ENCODE assay signal across 9 mouse cellular contexts in genomic region chr5:137574470-137574901, GRCm38 (mm10). TPM values are rescaled to one million over a fixed set of nuclear protein-coding genes. Genes with fewer than 3 reads are reported as not detected.
DNase-seq lines count a peak whose midpoint lies in the region; ATAC-seq and TF ChIP-seq lines count a peak whose summit lies in the region.
"Had no signal": no experiment of that assay in that cellular context is flagged by ENCODE, and none has a peak within 500 bp of the region (broad histone marks: within the 10 kb centered on the region; RNA-seq: fewer than 3 reads in every experiment).

No protein-coding gene starts in this region.

- TF ChIP-seq POLR2A in olfactory bulb, adult 2 months (IDR thresholded peaks at IDR 0.05; ENCODE audit: insufficient read depth, low read depth, low read length) = no peak

- no peaks in the 10 kb centered on the region for H3K9me3 ChIP-seq in embryonic facial prominence, embryonic 10.5 days
- no peaks in the 10 kb centered on the region for H3K9me3 ChIP-seq in heart, embryonic 15.5 days (replicated peaks)
- no peaks in the 10 kb centered on the region for H3K9me3 ChIP-seq in liver, embryonic 16.5 days (replicated peaks; ENCODE audit: control insufficient read depth, low read length)

- peak overlapping the region; percentile 50 for H3K4me3 ChIP-seq in embryonic facial prominence, embryonic 10.5 days
- peak overlapping the region; percentile 24 for H3K4me3 ChIP-seq in heart, embryonic 15.5 days
- no peak overlapping the region for H3K4me3 ChIP-seq in liver, embryonic 16.5 days (ENCODE audit: low read depth, low read length)
- H3K4me3 ChIP-seq in olfactory bulb, adult 2 months (ENCODE audit: insufficient read depth, low read depth, low read length) = peak overlapping the region; percentile 30

- no peak for ATAC-seq in heart, embryonic 15.5 days (replicated peaks; ENCODE audit: insufficient number of reproducible peaks, insufficient read depth, low FRiP score, low read depth)
- no peak for ATAC-seq in liver, embryonic 16.5 days (ENCODE audit: low read depth)
- ATAC-seq in megakaryocyte, adult 5-6 weeks (ENCODE audit: poor library complexity, severe bottlenecking) = no peak

- intact Hi-C loops in heart, postnatal 25 days (cut with DNase I) = no loop called here

- H3K4me2 ChIP-seq in heart, embryonic 15.5 days = peak overlapping the region; percentile 61
- H3K4me2 ChIP-seq in liver, embryonic 16.5 days (ENCODE audit: low read depth, low read length) = peak overlapping the region; percentile 14; the same call in 1 of the 2 replicates

- no peaks in the 10 kb centered on the region for H3K36me3 ChIP-seq in embryonic facial prominence, embryonic 10.5 days (replicated peaks)
- no peaks in the 10 kb centered on the region for H3K36me3 ChIP-seq in heart, embryonic 15.5 days
- H3K36me3 ChIP-seq in liver, embryonic 16.5 days (ENCODE audit: control insufficient read depth, insufficient read depth) = peaks cover 28% of the 10 kb centered on the region

- peak; percentile 94 for DNase-seq in heart, adult 11 months
- no peak for DNase-seq in heart, postnatal 25 days (ENCODE audit: low spot score)
- DNase-seq in embryonic facial prominence, embryonic 10.5 days (ENCODE audit: low spot score) = peak; percentile 57
- DNase-seq in layer of hippocampus, adult 18-20 months (ENCODE audit: low spot score in 2 of 2) = peak; percentile 51 to 57

- H3K27me3 ChIP-seq in embryonic facial prominence, embryonic 10.5 days (replicated peaks; ENCODE audit: low read depth, poor library complexity, severe bottlenecking) = peaks cover 36% of the 10 kb centered on the region
- H3K27me3 ChIP-seq in heart, embryonic 15.5 days = peaks cover 14% of the 10 kb centered on the region; the same call in 1 of the 2 replicates
- no peaks in the 10 kb centered on the region for H3K27me3 ChIP-seq in liver, embryonic 16.5 days (ENCODE audit: control insufficient read depth, insufficient read depth, low read depth, low read length)

- H3K9ac ChIP-seq in heart, embryonic 15.5 days = no peak overlapping the region
- no peak overlapping the region for H3K9ac ChIP-seq in liver, embryonic 16.5 days (ENCODE audit: low read depth, low read length)

- no peak for TF ChIP-seq CTCF in olfactory bulb, adult 2 months (IDR thresholded peaks at IDR 0.05; ENCODE audit: insufficient read depth, low read depth, low read length)

- peaks cover 13% of the 10 kb centered on the region for H3K4me1 ChIP-seq in embryonic facial prominence, embryonic 10.5 days
- peaks cover 9% of the 10 kb centered on the region; the same call in 1 of the 2 replicates for H3K4me1 ChIP-seq in heart, embryonic 15.5 days (replicated peaks)
- H3K4me1 ChIP-seq in liver, embryonic 16.5 days (ENCODE audit: control insufficient read depth, low read depth, low read length) = peaks cover 26% of the 10 kb centered on the region
- H3K4me1 ChIP-seq in olfactory bulb, adult 2 months (ENCODE audit: control insufficient read depth, insufficient read depth, low read length) = peaks cover 7% of the 10 kb centered on the region; the same call in 1 of the 2 replicates

- WGBS in embryonic facial prominence, embryonic 10.5 days = 7% methylated on average over 27 of the region's 27 CpGs
- WGBS in heart, embryonic 15.5 days = 11% methylated on average over 27 of the region's 27 CpGs
- 54% methylated on average over 27 of the region's 27 CpGs for WGBS in liver, embryonic 16.5 days (ENCODE audit: insufficient replicate concordance)
- 9% methylated on average over 27 of the region's 27 CpGs for WGBS in olfactory bulb, adult 2 months

- H3K27ac ChIP-seq in embryonic facial prominence, embryonic 10.5 days (replicated peaks) = peak overlapping the region; percentile 63; the same call in 1 of the 2 replicates
- H3K27ac ChIP-seq in heart, embryonic 15.5 days = no peak overlapping the region
- H3K27ac ChIP-seq in liver, embryonic 16.5 days (ENCODE audit: low read length) = no peak overlapping the region
- no peak overlapping the region for H3K27ac ChIP-seq in olfactory bulb, adult 2 months (ENCODE audit: insufficient read depth, low read depth, low read length)

RNA-seq across cellular contexts. Expression of gene Tfr2, which starts 4.8 kb away (rescaled TPM):
- under 1 TPM in 1 of 2 experiments, not detected in 1; 0.08 TPM for total RNA-seq in heart, postnatal 25 days (2021)
- 1.7 and 2.2 TPM in 2 replicates for polyA plus RNA-seq in embryonic facial prominence, embryonic 10.5 days (2016; fragmentation: Nextera tagmentation; extraction: Ambion mirVana)
- polyA plus RNA-seq in heart, embryonic 15.5 days (2015; fragmentation: Nextera tagmentation; extraction: Ambion mirVana) = 0.31 and 1.3 TPM in 2 replicates
- total RNA-seq in layer of hippocampus, adult 18-20 months (2021) = 10 to 100 TPM; 14.6 to 15.2 TPM
- polyA plus RNA-seq in liver, embryonic 16.5 days (2015; fragmentation: Nextera tagmentation; extraction: Ambion mirVana) = 60.5 and 62.5 TPM in 2 replicates
- not detected in 2 replicates for polyA plus RNA-seq in olfactory bulb, adult 2 months (2012; ENCODE audit: insufficient read depth, insufficient read length, low replicate concordance, missing spikeins)
- total RNA-seq in megakaryocyte, adult 5-6 weeks (2015) = 0.89 and 1.0 TPM in 2 replicates
- total RNA-seq in megakaryocyte, adult 5-6 weeks (2017) = 1.3 and 2.5 TPM in 2 replicates

RNA-seq across cellular contexts. Expression of gene Actl6b, which starts 21.2 kb away (rescaled TPM):
- total RNA-seq in heart, postnatal 25 days (2021) = not detected
- polyA plus RNA-seq in embryonic facial prominence, embryonic 10.5 days (2016; fragmentation: Nextera tagmentation; extraction: Ambion mirVana) = 4.5 and 5.4 TPM in 2 replicates
- 0.13 and 2.1 TPM in 2 replicates for polyA plus RNA-seq in heart, embryonic 15.5 days (2015; fragmentation: Nextera tagmentation; extraction: Ambion mirVana)
- 100 to 1,000 TPM; 118 to 136 TPM for total RNA-seq in layer of hippocampus, adult 18-20 months (2021)
- polyA plus RNA-seq in liver, embryonic 16.5 days (2015; fragmentation: Nextera tagmentation; extraction: Ambion mirVana) = 0.05 TPM in 1 of 2 replicates, not detected in the other
- not detected in 2 replicates for polyA plus RNA-seq in olfactory bulb, adult 2 months (2012; ENCODE audit: insufficient read depth, insufficient read length, low replicate concordance, missing spikeins)
- not detected in 2 replicates for total RNA-seq in megakaryocyte, adult 5-6 weeks (2015)
- total RNA-seq in megakaryocyte, adult 5-6 weeks (2017) = not detected in 2 replicates
- polyA plus RNA-seq: C2C12 had no signal

RNA-seq across cellular contexts. Expression of gene Mospd3, which starts 26.4 kb away (rescaled TPM):
- total RNA-seq in heart, postnatal 25 days (2021) = 10 to 100 TPM; 16.2 to 17.5 TPM
- 15.9 and 17.2 TPM in 2 replicates for polyA plus RNA-seq in embryonic facial prominence, embryonic 10.5 days (2016; fragmentation: Nextera tagmentation; extraction: Ambion mirVana)
- polyA plus RNA-seq in heart, embryonic 15.5 days (2015; fragmentation: Nextera tagmentation; extraction: Ambion mirVana) = 17.1 and 26.5 TPM in 2 replicates
- total RNA-seq in layer of hippocampus, adult 18-20 months (2021) = 10 to 100 TPM; 20.9 to 25.2 TPM
- 21.3 and 23.1 TPM in 2 replicates for polyA plus RNA-seq in liver, embryonic 16.5 days (2015; fragmentation: Nextera tagmentation; extraction: Ambion mirVana)
- polyA plus RNA-seq in olfactory bulb, adult 2 months (2012; ENCODE audit: insufficient read depth, insufficient read length, low replicate concordance, missing spikeins) = not detected in 2 replicates
- total RNA-seq in megakaryocyte, adult 5-6 weeks (2015) = 60.5 and 64.2 TPM in 2 replicates
- total RNA-seq in megakaryocyte, adult 5-6 weeks (2017) = 6.4 and 10.6 TPM in 2 replicates

RNA-seq across cellular contexts. Expression of gene Pcolce, which starts 39.1 kb away (rescaled TPM):
- 10 to 100 TPM; 66.9 to 71.3 TPM for total RNA-seq in heart, postnatal 25 days (2021)
- polyA plus RNA-seq in embryonic facial prominence, embryonic 10.5 days (2016; fragmentation: Nextera tagmentation; extraction: Ambion mirVana) = 122 and 128 TPM in 2 replicates
- polyA plus RNA-seq in heart, embryonic 15.5 days (2015; fragmentation: Nextera tagmentation; extraction: Ambion mirVana) = 117 and 129 TPM in 2 replicates
- total RNA-seq in layer of hippocampus, adult 18-20 months (2021) = 1 to 10 TPM; 6.1 to 7.5 TPM
- 15.0 and 21.5 TPM in 2 replicates for polyA plus RNA-seq in liver, embryonic 16.5 days (2015; fragmentation: Nextera tagmentation; extraction: Ambion mirVana)
- not detected in 2 replicates for polyA plus RNA-seq in olfactory bulb, adult 2 months (2012; ENCODE audit: insufficient read depth, insufficient read length, low replicate concordance, missing spikeins)
- 0.40 and 1.0 TPM in 2 replicates for total RNA-seq in megakaryocyte, adult 5-6 weeks (2015)
- total RNA-seq in megakaryocyte, adult 5-6 weeks (2017) = 0.51 TPM in 1 of 2 replicates, not detected in the other

RNA-seq across cellular contexts. Expression of gene Gnb2, which starts 41.2 kb away (rescaled TPM):
- total RNA-seq in heart, postnatal 25 days (2021) = 100 to 1,000 TPM; 245 to 246 TPM
- 276 and 281 TPM in 2 replicates for polyA plus RNA-seq in embryonic facial prominence, embryonic 10.5 days (2016; fragmentation: Nextera tagmentation; extraction: Ambion mirVana)
- 244 and 306 TPM in 2 replicates for polyA plus RNA-seq in heart, embryonic 15.5 days (2015; fragmentation: Nextera tagmentation; extraction: Ambion mirVana)
- 100 to 1,000 TPM; 573 to 580 TPM for total RNA-seq in layer of hippocampus, adult 18-20 months (2021)
- polyA plus RNA-seq in liver, embryonic 16.5 days (2015; fragmentation: Nextera tagmentation; extraction: Ambion mirVana) = 125 and 127 TPM in 2 replicates
- polyA plus RNA-seq in olfactory bulb, adult 2 months (2012; ENCODE audit: insufficient read depth, insufficient read length, low replicate concordance, missing spikeins) = not detected in 2 replicates
- 393 and 449 TPM in 2 replicates for total RNA-seq in megakaryocyte, adult 5-6 weeks (2015)
- 377 and 389 TPM in 2 replicates for total RNA-seq in megakaryocyte, adult 5-6 weeks (2017)

Comparison
In these comparisons a context has a peak if more than half of its experiments do, and no peak if none do; other contexts are left out.
1. RNA of gene Tfr2, which starts 4.8 kb away (polyA plus RNA-seq): 60.5 to 62.5 TPM in liver, embryonic 16.5 days; 1.7 to 2.2 TPM in embryonic facial prominence, embryonic 10.5 days, 0.31 to 1.3 TPM in heart, embryonic 15.5 days and not detected in olfactory bulb, adult 2 months; every median in the first group is over 10 times any median in the second.